Mouse (Mus musculus) liver, adult 2 months (tissue): ENCODE results near the gene Dnajc24. TPM values are rescaled to one million over a fixed set of nuclear protein-coding genes. Genes with fewer than 3 reads are reported as not detected.
A peak's percentile ranks its signal among the peaks of the same experiment; 100 is the strongest.

ENCODE experiments used
- DNase-seq: peaks from one replicate; pipeline ENCODE4 v3.0.0-alpha.2; 2011; ENCODE audit warnings: low read depth, low spot score; ENCODE audit errors: extremely low read depth
- H3K27ac ChIP-seq: fragments of 200-500 bp; replicated peaks from 2 replicates; pipeline ENCODE4 v1.5.1; 2012; ENCODE audit warnings: low read depth, mild to moderate bottlenecking, control low read depth, inconsistent platforms, low read length; ENCODE audit not compliant: insufficient read depth
- H3K27me3 ChIP-seq: fragments of 200-500 bp; 2 replicates; pipeline ENCODE4 v1.6.1; 2012; ENCODE audit warnings: mild to moderate bottlenecking, moderate library complexity, low read length, inconsistent platforms; ENCODE audit not compliant: control insufficient read depth, insufficient read depth
- H3K36me3 ChIP-seq: fragments of 200-500 bp; 2 replicates; pipeline ENCODE4 v1.6.1; 2012; ENCODE audit warnings: low read length, inconsistent platforms; ENCODE audit not compliant: control insufficient read depth, insufficient read depth
- H3K4me1 ChIP-seq: fragments of 200-500 bp; 2 replicates; pipeline ENCODE4 v1.6.1; 2011; ENCODE audit warnings: low read length; ENCODE audit not compliant: control insufficient read depth, insufficient read depth
- H3K4me3 ChIP-seq: fragments of 200-500 bp; 2 replicates; pipeline ENCODE4 v1.5.1; 2011; ENCODE audit warnings: low read depth, mild to moderate bottlenecking, control low read depth, low read length, moderate library complexity; ENCODE audit not compliant: insufficient read depth
- H3K79me2 ChIP-seq: fragments of 200-500 bp; 2 replicates; pipeline ENCODE4 v1.6.1; 2012; ENCODE audit warnings: inconsistent platforms, mild to moderate bottlenecking, low read length, moderate library complexity; ENCODE audit not compliant: control insufficient read depth, insufficient read depth
- H3K9ac ChIP-seq: fragments of 200-500 bp; 2 replicates; pipeline ENCODE4 v1.6.1; 2012; ENCODE audit warnings: low read depth, mild to moderate bottlenecking, control low read depth, inconsistent platforms, low read length
- CTCF ChIP-seq: fragments of 200-500 bp; IDR thresholded peaks from 2 replicates; pipeline ENCODE4 v1.5.1; 2011; ENCODE audit warnings: low read depth, low read length, control low read depth
- POLR2A ChIP-seq: fragments of 200-500 bp; IDR thresholded peaks from 2 replicates; pipeline ENCODE4 v1.6.1; 2011; ENCODE audit warnings: low read length, control low read depth; ENCODE audit not compliant: insufficient read depth; ENCODE audit errors: extremely low read depth
- WGBS: fragments of 180-500 bp; shearing (Covaris S2); methylation state at CpG from one replicate; pipeline ENCODE4 v1.1.7; 2018; 5-methylcytosine and 5-hydroxymethylcytosine counted together
- polyA plus RNA-seq: library from polyadenylated mRNA; depleted of rRNA; stranded (reverse); fragments of >200 nt; gene quantifications from 2 replicates; pipeline ENCODE4 v1.2.3, GENCODE M21; 2012; rRNA removed
- total RNA-seq: library from RNA; depleted of rRNA; stranded (reverse); fragments of >200 nt; gene quantifications from 2 replicates; pipeline ENCODE4 v1.2.3, GENCODE M21; 2014; rRNA removed

Dnajc24 gene
- total and polyA plus RNA-seq, 2 experiments: 8.2 to 18.4 TPM

GRCm38 (mm10) chr2:105963447-105963846, 39.9 kb downstream of the Dnajc24 start:
- H3K27ac ChIP-seq: no peak overlapping the region
- no peak for DNase-seq
- H3K4me1 ChIP-seq: no peaks in the 10 kb centered on the region
- H3K4me3 ChIP-seq: no peak overlapping the region
- no peaks in the 10 kb centered on the region for H3K79me2 ChIP-seq
- H3K9ac ChIP-seq: no peak overlapping the region
- no peaks in the 10 kb centered on the region for H3K27me3 ChIP-seq
- H3K36me3 ChIP-seq: peaks cover 25% of the 10 kb centered on the region
- TF ChIP-seq CTCF: no peak
- no peak for TF ChIP-seq POLR2A
- 86% methylated on average over 1 of the region's 1 CpGs for WGBS

DNA sequence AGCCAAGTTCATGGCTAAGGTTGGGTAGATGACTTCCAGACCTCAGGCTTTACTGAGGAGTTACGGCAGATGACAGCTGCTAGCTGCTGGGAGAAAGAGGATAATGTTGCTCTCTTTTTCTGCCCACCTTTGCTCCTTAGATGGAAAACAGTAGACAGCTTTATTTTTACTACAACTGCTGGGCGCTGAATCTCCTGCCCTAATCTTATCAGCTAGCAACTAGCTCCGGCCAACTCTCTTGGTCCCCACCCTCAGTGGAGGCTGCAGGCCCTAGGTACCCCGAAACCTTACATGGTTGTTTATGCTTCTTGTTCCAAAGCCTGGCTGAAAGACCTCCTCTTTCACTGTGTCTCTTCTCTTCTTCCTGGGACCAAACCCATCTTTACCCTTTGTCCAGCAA, 49.5 kb downstream of the Dnajc24 start:
- Histone ChIP-seq H3K9ac (no peak overlapping the region), H3K27me3 (no peaks in the 10 kb centered on the region), H3K27ac (no peak overlapping the region), H3K79me2 (no peaks in the 10 kb centered on the region; the same call in 1 of the 2 replicates), H3K36me3 (no peaks in the 10 kb centered on the region), H3K4me1 (peaks cover 20% of the 10 kb centered on the region), H3K4me3 (no peak overlapping the region)
- WGBS: 88% methylated on average over 4 of the region's 4 CpGs
- no peak for DNase-seq
- TF ChIP-seq POLR2A: no peak
- no peak for TF ChIP-seq CTCF

GRCm38 (mm10) chr2:105951350-105951940, 51.9 kb downstream of the Dnajc24 start:
- TF ChIP-seq POLR2A (no peak), CTCF (no peak)
- H3K27me3 ChIP-seq: no peaks in the 10 kb centered on the region
- WGBS: 25% methylated on average over 1 of the region's 1 CpGs
- H3K9ac ChIP-seq: no peak overlapping the region
- H3K36me3 ChIP-seq: no peaks in the 10 kb centered on the region
- H3K27ac ChIP-seq: no peak overlapping the region
- H3K4me3 ChIP-seq: no peak overlapping the region
- no peaks in the 10 kb centered on the region; the same call in 1 of the 2 replicates for H3K79me2 ChIP-seq
- H3K4me1 ChIP-seq: peaks cover 20% of the 10 kb centered on the region
- peak; percentile 87 for DNase-seq

DNA sequence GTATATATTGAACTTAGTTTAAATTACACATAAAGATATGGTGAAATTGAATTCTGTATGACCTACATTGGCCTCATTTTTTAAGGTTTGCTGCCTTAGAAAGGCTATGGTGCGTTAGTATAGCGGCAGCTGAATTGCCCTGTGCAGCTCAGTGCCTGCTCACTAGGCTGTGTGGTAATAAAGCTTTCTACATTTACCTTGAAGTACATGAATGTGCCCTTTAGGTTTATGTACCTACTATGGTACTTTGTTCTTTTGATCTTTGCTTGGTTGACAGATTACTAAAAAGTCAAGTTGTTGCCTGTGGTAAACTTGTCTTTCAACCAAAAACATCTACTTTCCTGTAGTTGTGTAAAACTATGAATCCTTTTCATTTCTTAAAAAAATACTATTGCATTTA, 53.2 kb downstream of the Dnajc24 start:
- no peaks in the 10 kb centered on the region; the same call in 1 of the 2 replicates for H3K79me2 ChIP-seq
- H3K9ac ChIP-seq: no peak overlapping the region
- H3K27ac ChIP-seq: no peak overlapping the region
- no peak overlapping the region for H3K4me3 ChIP-seq
- 51% methylated on average over 2 of the region's 2 CpGs for WGBS
- DNase-seq: peak; percentile 61
- TF ChIP-seq POLR2A (no peak), CTCF (no peak)
- H3K36me3 ChIP-seq: no peaks in the 10 kb centered on the region
- no peaks in the 10 kb centered on the region for H3K27me3 ChIP-seq
- peaks cover 20% of the 10 kb centered on the region for H3K4me1 ChIP-seq

DNA sequence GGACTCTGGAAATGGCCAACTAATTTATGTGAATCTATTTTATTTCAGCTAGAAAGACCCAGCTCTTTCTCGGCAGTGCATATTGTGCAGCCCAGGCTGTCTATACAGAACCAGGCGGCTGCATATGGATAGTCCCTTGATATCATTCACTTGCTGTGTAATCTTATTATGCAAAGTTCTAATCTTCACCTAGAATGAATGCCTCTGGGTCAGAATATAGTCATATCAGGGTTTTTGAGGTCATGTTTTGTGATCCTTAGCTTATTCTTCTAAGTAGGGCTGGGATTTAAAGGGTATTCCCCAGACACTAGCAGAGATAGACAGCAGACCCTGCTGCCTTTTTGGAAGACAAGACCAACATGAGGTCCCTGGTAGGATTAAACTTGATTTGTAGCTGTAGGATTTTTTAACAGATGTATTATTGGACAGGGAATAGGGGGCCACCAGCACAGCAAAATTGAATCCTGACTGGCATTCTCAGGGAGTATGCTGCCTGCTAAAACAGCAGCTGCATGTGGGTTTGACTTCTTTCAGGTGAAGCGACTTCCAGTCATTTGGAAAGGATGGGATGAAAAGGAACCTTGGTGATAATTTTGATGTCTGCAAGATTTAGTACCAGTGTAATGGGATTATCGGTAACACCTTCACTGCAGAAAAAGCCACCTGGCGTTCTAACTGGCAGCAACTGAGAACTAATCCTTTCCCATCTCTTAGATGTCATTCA, 85.6 kb downstream of the Dnajc24 start:
- Histone ChIP-seq H3K9ac (no peak overlapping the region), H3K4me3 (no peak overlapping the region), H3K4me1 (no peaks in the 10 kb centered on the region), H3K27me3 (no peaks in the 10 kb centered on the region), H3K36me3 (no peaks in the 10 kb centered on the region), H3K79me2 (no peaks in the 10 kb centered on the region; the same call in 1 of the 2 replicates), H3K27ac (no peak overlapping the region)
- TF ChIP-seq POLR2A (no peak), CTCF (no peak)
- no peak for DNase-seq
- 94% methylated on average over 5 of the region's 5 CpGs for WGBS

Other genes with a start within 250 kb of the Dnajc24 start
- 13.6 and 16.2 TPM in 2 replicates for gene Elp4, start 99.0 kb downstream of the Dnajc24 start, total RNA-seq
- 7.7 and 10.1 TPM in 2 replicates for gene Elp4, start 99.0 kb downstream of the Dnajc24 start, polyA plus RNA-seq
- gene Immp1l, start 98.9 kb downstream of the Dnajc24 start, total RNA-seq: 42.2 and 49.4 TPM in 2 replicates
- 12.7 and 15.1 TPM in 2 replicates for gene Immp1l, start 98.9 kb downstream of the Dnajc24 start, polyA plus RNA-seq